Mouse (Mus musculus) urinary bladder, adult 2 months (tissue): ENCODE data around the gene Tcea2. TPM values are rescaled to one million over a fixed set of nuclear protein-coding genes. Genes with fewer than 3 reads are reported as not detected.

Experiments
- DNase-seq: peaks from one replicate; pipeline ENCODE4 v3.0.0; 2022; ENCODE audit warnings: low spot score
- polyA plus RNA-seq: library from polyadenylated mRNA; depleted of rRNA; stranded (reverse); fragments of >200 nt; gene quantifications from 2 replicates; pipeline ENCODE4 v1.2.3, GENCODE M21; 2012; rRNA removed

Gene Tcea2
- polyA plus RNA-seq, 1 experiment: 38.0 TPM

DNA sequence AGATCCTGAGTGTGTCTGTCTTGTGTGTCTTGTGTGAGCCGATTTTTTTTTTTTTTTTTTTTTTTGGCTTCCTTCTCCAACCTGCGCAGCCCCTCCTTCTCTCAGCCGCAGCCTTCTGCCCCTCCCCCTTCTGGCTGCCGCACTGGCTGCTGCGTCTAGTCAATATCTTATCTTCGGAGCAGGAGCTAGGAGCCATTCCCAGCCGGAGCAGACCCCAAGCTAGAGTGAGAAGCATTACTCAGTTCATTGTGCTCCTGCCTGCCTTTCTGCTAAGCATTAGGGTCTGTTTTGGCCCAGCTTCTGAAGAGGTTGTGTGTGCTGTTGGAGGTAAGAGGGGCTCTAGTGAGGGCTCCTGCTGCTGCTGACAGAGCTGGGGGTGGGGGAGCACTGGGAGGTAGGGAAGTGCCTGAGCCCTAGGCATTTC is 34.8 kb downstream of the Tcea2 start, which contains the start of gene Oprl1:
Oprl1 (plus strand) TSS at position 114 of the 424 bp plus-strand sequence.
- no peak for DNase-seq

DNA sequence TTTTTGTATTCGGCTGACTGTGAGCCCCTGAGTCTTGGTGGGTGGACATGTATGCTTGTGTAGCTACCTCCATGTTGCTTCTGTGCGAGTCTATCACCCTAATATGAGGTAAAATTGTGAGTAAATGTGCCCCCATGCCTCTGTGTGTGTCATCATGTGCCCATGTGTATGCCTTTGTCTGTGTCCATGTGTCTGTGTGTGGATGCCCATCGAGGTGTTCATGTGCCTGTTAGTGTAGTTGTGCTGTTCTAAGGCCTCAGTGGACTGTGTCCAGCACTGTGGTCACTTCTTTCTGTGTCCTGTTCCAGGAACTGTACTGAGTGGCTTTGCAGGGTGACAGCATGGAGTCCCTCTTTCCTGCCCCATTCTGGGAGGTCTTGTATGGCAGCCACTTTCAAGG is 35.3 kb downstream of the Tcea2 start:
- no peak for DNase-seq

DNA sequence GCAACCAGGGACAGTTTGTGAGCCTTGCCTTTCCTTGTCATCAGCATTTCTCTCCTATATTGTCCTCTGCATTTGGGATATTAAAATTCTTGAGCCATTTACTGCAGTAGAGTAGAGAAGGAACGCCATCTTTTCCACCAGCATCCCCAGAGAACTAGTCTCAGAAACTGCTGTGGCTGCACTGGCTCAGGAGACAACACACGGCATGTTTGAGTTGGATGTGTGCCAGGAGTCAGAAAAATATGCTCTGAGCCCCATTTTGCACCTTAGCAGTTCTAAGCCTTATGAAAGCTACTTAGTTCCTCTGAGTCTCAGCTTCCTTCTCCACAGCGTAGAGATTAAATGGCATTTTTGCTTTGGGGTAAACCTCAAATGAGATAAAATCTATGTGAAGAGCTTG is 36.9 kb downstream of the Tcea2 start:
- no peak for DNase-seq

DNA sequence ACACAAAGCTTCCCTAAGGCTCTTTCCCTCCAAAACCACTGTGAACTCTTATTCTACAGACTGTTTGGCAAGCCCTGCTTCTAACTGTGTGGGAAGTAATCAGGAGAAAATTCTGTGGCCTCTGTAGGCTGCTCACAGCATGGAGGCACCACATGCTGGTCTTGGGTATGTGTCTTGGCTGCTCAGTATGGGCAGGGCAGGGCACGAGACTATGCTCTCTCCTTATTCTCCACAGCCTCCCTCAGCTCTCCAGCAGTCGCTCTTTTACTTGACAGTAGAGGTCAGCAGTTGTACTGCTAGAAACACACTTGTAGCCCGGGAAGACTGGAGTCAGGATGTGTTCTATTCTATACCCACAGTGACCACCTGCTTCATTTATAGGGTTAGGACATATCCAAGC is 40.0 kb downstream of the Tcea2 start:
- no peak for DNase-seq

DNA sequence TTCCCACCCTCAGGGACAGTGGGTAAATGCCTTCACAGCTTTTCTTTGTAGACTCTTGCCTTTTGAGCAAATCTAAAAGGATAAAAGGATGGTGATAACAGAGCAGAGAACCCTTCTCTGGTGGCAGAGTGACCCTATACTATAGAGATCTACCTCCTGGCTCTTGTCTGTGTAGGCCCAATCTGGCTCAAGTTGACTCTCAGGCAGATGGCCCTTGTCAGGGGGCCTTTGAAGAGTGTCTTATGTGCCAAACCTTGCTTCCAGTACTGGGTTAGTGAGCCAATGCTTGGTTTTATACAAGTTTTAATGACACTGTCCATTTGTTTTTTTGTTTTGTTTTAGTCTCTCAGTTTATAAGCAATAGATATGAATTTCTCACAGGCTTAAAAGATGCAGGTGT is 41.1 kb downstream of the Tcea2 start:
- no peak for DNase-seq

DNA sequence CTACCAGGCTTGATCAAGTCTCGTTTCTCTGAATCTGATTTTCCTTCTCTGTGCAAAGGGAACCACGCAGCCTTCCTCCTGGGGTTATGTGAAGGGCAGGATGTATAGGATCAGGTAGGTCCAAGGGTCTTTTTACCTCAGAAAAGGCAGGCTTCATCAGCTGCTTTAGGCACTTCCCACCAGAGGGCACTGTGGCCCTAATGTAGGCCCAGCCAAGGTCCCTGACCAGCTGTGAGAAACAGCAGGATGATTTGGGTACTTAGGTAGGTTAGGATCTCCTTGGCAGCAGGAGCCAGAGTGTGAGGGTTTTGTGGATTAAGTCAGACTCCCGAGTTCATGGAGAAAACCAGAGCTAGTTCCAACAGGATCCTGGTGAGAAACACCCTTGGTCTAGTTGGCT is 42.1 kb downstream of the Tcea2 start:
- DNase-seq: no peak

DNA sequence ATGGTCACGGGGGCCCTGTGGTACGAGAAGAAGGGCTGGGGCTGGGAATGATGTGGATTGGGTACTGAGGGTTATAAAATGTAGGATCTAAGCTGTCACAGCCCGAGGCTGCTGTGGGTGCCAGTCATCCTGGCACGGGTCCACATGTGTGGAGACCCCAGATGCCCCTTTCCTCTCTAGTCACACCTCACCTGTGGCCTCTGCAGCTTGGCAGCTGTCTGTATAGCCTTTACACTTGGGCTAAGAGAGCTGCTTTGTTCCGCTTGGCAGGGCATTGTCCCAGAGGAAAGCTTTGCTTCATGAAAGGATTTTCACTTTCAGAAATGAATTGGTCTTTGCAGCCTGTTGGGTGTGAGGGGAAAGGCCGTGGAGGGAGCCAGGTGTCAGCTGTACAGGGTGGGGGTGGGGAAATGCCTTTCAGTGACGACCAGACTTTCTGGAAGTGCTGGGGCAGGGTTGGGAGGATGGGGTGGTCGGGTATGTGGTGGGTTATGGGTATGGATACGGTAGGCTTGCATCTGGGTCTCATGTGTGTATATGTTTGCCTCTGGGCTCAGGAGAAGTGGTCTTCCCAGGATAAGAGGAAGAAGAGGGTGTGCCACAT is 47.7 kb downstream of the Tcea2 start:
- no peak for DNase-seq

DNA sequence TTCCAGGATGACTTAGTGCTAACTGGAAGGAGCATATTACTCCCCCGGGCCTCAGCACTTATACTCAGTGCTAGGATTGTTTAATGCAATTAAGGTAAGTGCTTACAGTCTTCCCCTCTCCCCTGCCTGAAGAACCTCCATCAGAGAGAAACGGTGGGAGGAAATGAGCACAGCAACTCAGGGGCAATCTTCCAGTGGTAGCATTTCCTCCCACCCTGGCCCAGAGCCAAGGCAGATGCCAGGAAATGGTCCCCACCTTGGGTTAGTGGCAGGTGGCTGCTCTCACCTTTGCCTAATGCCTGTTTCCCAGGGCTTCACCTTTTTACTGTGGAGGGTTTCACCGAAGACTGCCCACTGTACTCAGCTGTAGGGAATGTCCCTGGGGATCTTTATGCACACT is 49.9 kb downstream of the Tcea2 start:
- no peak for DNase-seq

Other genes starting within 250 kb of the Tcea2 start
- 4.4 and 4.6 TPM in 2 replicates for gene Zbtb46, start 220.9 kb upstream of the Tcea2 start, polyA plus RNA-seq
- not detected in 2 replicates for gene Abhd16b, start 187.1 kb upstream of the Tcea2 start, polyA plus RNA-seq
- gene Tpd52l2, start 183.2 kb upstream of the Tcea2 start, polyA plus RNA-seq: 118 and 128 TPM in 2 replicates
- 51.2 and 52.7 TPM in 2 replicates for gene Dnajc5, start 159.8 kb upstream of the Tcea2 start, polyA plus RNA-seq
- 139 and 214 TPM in 2 replicates for gene Uckl1, start 95.4 kb upstream of the Tcea2 start, polyA plus RNA-seq
- 30.7 and 40.9 TPM in 2 replicates for gene Prpf6, start 88.4 kb upstream of the Tcea2 start, polyA plus RNA-seq
- gene Zfp512b, start 87.5 kb upstream of the Tcea2 start, polyA plus RNA-seq: 43.9 and 52.6 TPM in 2 replicates
- gene Samd10, start 81.1 kb upstream of the Tcea2 start, polyA plus RNA-seq: 14.7 and 20.2 TPM in 2 replicates
- gene Gm29797, start 23.3 kb upstream of the Tcea2 start, polyA plus RNA-seq: 0.11 TPM in 1 of 2 replicates, not detected in the other
- gene Sox18, start 8.7 kb upstream of the Tcea2 start, polyA plus RNA-seq: 20.0 and 27.2 TPM in 2 replicates
- 40.4 and 51.8 TPM in 2 replicates for gene Rgs19, start 13.7 kb downstream of the Tcea2 start, polyA plus RNA-seq
- gene Lkaaear1, start 18.1 kb downstream of the Tcea2 start, polyA plus RNA-seq: not detected in 2 replicates
- 0.18 and 0.24 TPM in 2 replicates for gene Oprl1, start 34.7 kb downstream of the Tcea2 start, polyA plus RNA-seq
- gene Myt1, start 83.0 kb downstream of the Tcea2 start, polyA plus RNA-seq: 0.03 and 0.06 TPM in 2 replicates
- gene Pcmtd2, start 157.5 kb downstream of the Tcea2 start, polyA plus RNA-seq: 43.8 and 51.5 TPM in 2 replicates
- gene Polr3k, start 184.0 kb downstream of the Tcea2 start, polyA plus RNA-seq: 20.5 and 23.0 TPM in 2 replicates